Mouse (Mus musculus) midbrain, embryonic 16.5 days (tissue): ENCODE measurements around the gene St3gal5. TPM values are rescaled to one million over a fixed set of nuclear protein-coding genes. Genes with fewer than 3 reads are reported as not detected.

Experiments used
- ATAC-seq: fragments of 200-750 bp; cut with Nextera tagmentation; 2 replicates; pipeline ENCODE4 v1.8.0; 2017; ENCODE audit warnings: moderate TSS enrichment
- H3K27ac ChIP-seq: fragments of 300-500 bp; sonication (generic); 2 replicates; pipeline ENCODE4 v1.5.1; 2014; ENCODE audit warnings: mild to moderate bottlenecking, low read length, mixed read lengths
- H3K27me3 ChIP-seq: fragments of 300-500 bp; sonication (generic); 2 replicates; pipeline ENCODE4 v1.6.1; 2014; ENCODE audit warnings: low read depth, low read length, mixed read lengths; ENCODE audit not compliant: control insufficient read depth, insufficient read depth
- H3K36me3 ChIP-seq: fragments of 300-500 bp; sonication (generic); 2 replicates; pipeline ENCODE4 v1.6.1; 2014; ENCODE audit warnings: mild to moderate bottlenecking, low read length, moderate library complexity, mixed read lengths; ENCODE audit not compliant: control insufficient read depth, insufficient read depth
- H3K4me1 ChIP-seq: fragments of 300-500 bp; sonication (generic); 2 replicates; pipeline ENCODE4 v1.6.1; 2014; ENCODE audit warnings: mild to moderate bottlenecking, low read length, mixed read lengths; ENCODE audit not compliant: control insufficient read depth, insufficient read depth
- H3K4me2 ChIP-seq: fragments of 300-500 bp; sonication (generic); 2 replicates; pipeline ENCODE4 v1.6.1; 2014; ENCODE audit warnings: mild to moderate bottlenecking, low read length, mixed read lengths
- H3K4me3 ChIP-seq: fragments of 300-500 bp; sonication (generic); 2 replicates; pipeline ENCODE4 v1.5.1; 2014; ENCODE audit warnings: low read depth, mild to moderate bottlenecking, low read length, moderate library complexity, mixed read lengths
- H3K9ac ChIP-seq: fragments of 300-500 bp; sonication (generic); 2 replicates; pipeline ENCODE4 v1.6.1; 2014; ENCODE audit warnings: low read depth, low read length, mixed read lengths
- H3K9me3 ChIP-seq: fragments of 300-500 bp; sonication (generic); replicated peaks from 2 replicates; pipeline ENCODE4 v1.6.1; 2014; ENCODE audit warnings: mild to moderate bottlenecking, low read length, mixed read lengths; ENCODE audit not compliant: control insufficient read depth, poor library complexity, severe bottlenecking
- WGBS: fragments of 180-500 bp; shearing (Covaris S2); extraction: QIAGEN DNeasy Blood & Tissue Kit; methylation state at CpG from one replicate; pipeline ENCODE4 v1.1.7; 2014; 5-methylcytosine and 5-hydroxymethylcytosine counted together
- polyA plus RNA-seq: library from polyadenylated mRNA; unstranded; fragments of >200 nt; fragmentation: Nextera tagmentation; extraction: Ambion mirVana; gene quantifications from 2 replicates; pipeline ENCODE4 v1.2.1, GENCODE M21; 2015

St3gal5 gene
- polyA plus RNA-seq, 1 experiment from 2014 or later, result 56.2 TPM

GRCm38 (mm10) chr6:72190577-72190976 lies 93.2 kb downstream of the St3gal5 start:
- Histone ChIP-seq H3K27ac (no peak overlapping the region), H3K4me1 (peaks cover 6% of the 10 kb centered on the region), H3K4me3 (no peak overlapping the region), H3K9me3 (no peaks in the 10 kb centered on the region; the same call in 1 of the 2 replicates), H3K4me2 (no peak overlapping the region), H3K27me3 (peaks cover 11% of the 10 kb centered on the region; the same call in 1 of the 2 replicates), H3K36me3 (no peaks in the 10 kb centered on the region), H3K9ac (no peak overlapping the region)
- 61% methylated on average over 5 of the region's 5 CpGs for WGBS
- ATAC-seq, result no peak

GRCm38 (mm10) chr6:72196660-72197059 lies 99.3 kb downstream of the St3gal5 start:
- Histone ChIP-seq H3K9me3 (no peaks in the 10 kb centered on the region; the same call in 1 of the 2 replicates), H3K9ac (no peak overlapping the region), H3K27me3 (0 out of 2 replicates have a peak, but pooled peaks cover under 1% of the 10 kb centered on the region), H3K4me3 (no peak overlapping the region), H3K36me3 (no peaks in the 10 kb centered on the region), H3K27ac (no peak overlapping the region), H3K4me1 (no peaks in the 10 kb centered on the region), H3K4me2 (no peak overlapping the region)
- ATAC-seq, result no peak
- whole genome bisulfite sequencing, result 88% methylated on average over 3 of the region's 3 CpGs

- Histone ChIP-seq H3K27ac (no peak overlapping the region), H3K4me1 (no peaks in the 10 kb centered on the region), H3K9ac (no peak overlapping the region), H3K4me3 (no peak overlapping the region), H3K4me2 (no peak overlapping the region), H3K27me3 (no peaks in the 10 kb centered on the region), H3K36me3 (no peaks in the 10 kb centered on the region), H3K9me3 (no peaks in the 10 kb centered on the region; the same call in 1 of the 2 replicates)
- ATAC-seq, result no peak
These were observed 100.1 kb downstream of the St3gal5 start for GRCm38 (mm10) chr6:72197515-72197914.

- 43% methylated on average over 11 of the region's 11 CpGs for WGBS
- Histone ChIP-seq H3K9me3 (no peaks in the 10 kb centered on the region; the same call in 1 of the 2 replicates), H3K27me3 (no peaks in the 10 kb centered on the region), H3K9ac (no peak overlapping the region), H3K4me1 (no peaks in the 10 kb centered on the region), H3K4me3 (no peak overlapping the region), H3K36me3 (no peaks in the 10 kb centered on the region), H3K27ac (no peak overlapping the region), H3K4me2 (no peak overlapping the region)
- ATAC-seq, result no peak
These were observed 103.3 kb downstream of the St3gal5 start for GRCm38 (mm10) chr6:72200595-72201256.

GRCm38 (mm10) chr6:72202732-72203131 lies 105.3 kb downstream of the St3gal5 start:
- no peaks in the 10 kb centered on the region for H3K27me3 ChIP-seq
- ATAC-seq, result no peak
- H3K4me3 ChIP-seq, result no peak overlapping the region
- WGBS, result 80% methylated on average over 5 of the region's 5 CpGs
- H3K9me3 ChIP-seq, result no peaks in the 10 kb centered on the region
- no peak overlapping the region for H3K9ac ChIP-seq
- H3K4me2 ChIP-seq, result no peak overlapping the region
- no peaks in the 10 kb centered on the region for H3K36me3 ChIP-seq
- H3K27ac ChIP-seq, result no peak overlapping the region
- H3K4me1 ChIP-seq, result no peaks in the 10 kb centered on the region

- WGBS, result 78% methylated on average over 5 of the region's 5 CpGs
- H3K4me1 ChIP-seq, result no peaks in the 10 kb centered on the region
- H3K9ac ChIP-seq, result no peak overlapping the region
- no peak for ATAC-seq
- H3K27ac ChIP-seq, result no peak overlapping the region
- no peaks in the 10 kb centered on the region for H3K36me3 ChIP-seq
- H3K27me3 ChIP-seq, result no peaks in the 10 kb centered on the region
- H3K4me2 ChIP-seq, result no peak overlapping the region
- no peak overlapping the region for H3K4me3 ChIP-seq
- no peaks in the 10 kb centered on the region for H3K9me3 ChIP-seq
These were observed 105.9 kb downstream of the St3gal5 start for GRCm38 (mm10) chr6:72203279-72203678.

Other genes with a start within 250 kb of the St3gal5 start
- 75.6 and 84.6 TPM in 2 replicates for gene Ptcd3, start 188.8 kb upstream of the St3gal5 start, polyA plus RNA-seq
- 18.6 and 19.6 TPM in 2 replicates for gene Polr1a, start 188.5 kb upstream of the St3gal5 start, polyA plus RNA-seq
- gene Atoh8, start 138.0 kb downstream of the St3gal5 start, polyA plus RNA-seq, result 1.8 and 2.1 TPM in 2 replicates
- gene Sftpb, start 207.0 kb downstream of the St3gal5 start, polyA plus RNA-seq, result 0.19 and 0.26 TPM in 2 replicates
- gene Usp39, start 247.6 kb downstream of the St3gal5 start, polyA plus RNA-seq, result 39.0 and 40.0 TPM in 2 replicates
- 16.5 TPM in 2 replicates for gene 0610030E20Rik, start 249.7 kb downstream of the St3gal5 start, polyA plus RNA-seq